Mouse (Mus musculus) right cerebral cortex, postnatal 25 days (tissue): ENCODE measurements at regions not wholly inside any gene's neighbourhood (a gene's known extent, or its start where the extent isn't known, plus 50 kb on each side); places are given as distances from the start of the nearest gene placed in this dataset.
"Not testable (repeated sequence)": the region's sequence is repeated elsewhere in the genome, so short reads cannot be mapped to it uniquely, and the experiment has no call there.

Experiments used
- DNase-seq: peaks from one replicate; pipeline ENCODE4 v3.0.0; 2022

- DNase-seq: no peak
These were observed 118.1 kb upstream of the Slc38a2 start for GRCm38 (mm10) chr15:96817626-96818025.

DNA sequence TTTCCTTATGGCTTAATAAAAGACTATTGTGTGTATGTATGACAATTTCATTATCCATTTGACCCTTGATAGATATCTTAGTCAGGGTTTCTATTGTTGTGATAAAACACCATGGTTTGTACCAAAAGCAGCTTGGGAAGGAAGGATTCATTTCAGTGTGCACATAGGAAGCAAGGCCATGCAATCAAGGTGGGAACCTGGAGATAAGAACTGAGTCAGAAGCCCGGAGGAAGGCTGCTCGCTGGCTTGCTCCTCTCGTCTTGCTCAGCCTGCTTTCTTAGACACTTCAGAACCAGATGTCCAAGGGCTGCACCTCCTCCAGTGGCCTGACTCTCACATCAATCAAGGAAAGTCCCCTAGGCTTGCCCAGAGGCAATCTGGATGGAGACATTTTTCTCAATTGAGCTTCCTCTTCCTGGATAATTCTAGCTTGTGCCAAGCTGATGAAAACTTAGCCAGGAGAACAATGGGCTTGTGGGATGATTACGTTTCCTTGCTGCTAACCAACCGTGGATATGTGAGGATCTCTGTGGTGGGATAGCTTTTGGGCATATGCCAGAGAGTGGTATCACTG lies 117.6 kb upstream of the Slc38a2 start:
- DNase-seq: no peak

GRCm38 (mm10) chr15:96813472-96813871 lies 113.9 kb upstream of the Slc38a2 start:
- DNase-seq: no peak

DNA sequence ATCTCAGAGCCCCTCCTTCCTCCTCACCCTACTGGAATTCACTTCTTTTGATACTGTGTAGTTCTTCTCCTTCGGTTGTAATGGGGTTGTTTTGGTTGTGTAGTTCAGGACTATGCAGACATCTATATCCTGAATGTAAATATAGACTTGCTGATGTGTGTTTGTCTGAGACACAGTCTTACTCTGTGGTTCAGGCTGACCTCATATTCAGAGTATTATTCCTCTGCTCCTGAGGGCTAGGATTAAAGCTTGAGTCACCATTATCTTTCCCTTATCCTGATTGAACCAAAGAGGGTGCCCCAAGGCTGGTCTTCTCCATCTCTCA lies 103.2 kb upstream of the Slc38a2 start:
- no peak for DNase-seq

DNA sequence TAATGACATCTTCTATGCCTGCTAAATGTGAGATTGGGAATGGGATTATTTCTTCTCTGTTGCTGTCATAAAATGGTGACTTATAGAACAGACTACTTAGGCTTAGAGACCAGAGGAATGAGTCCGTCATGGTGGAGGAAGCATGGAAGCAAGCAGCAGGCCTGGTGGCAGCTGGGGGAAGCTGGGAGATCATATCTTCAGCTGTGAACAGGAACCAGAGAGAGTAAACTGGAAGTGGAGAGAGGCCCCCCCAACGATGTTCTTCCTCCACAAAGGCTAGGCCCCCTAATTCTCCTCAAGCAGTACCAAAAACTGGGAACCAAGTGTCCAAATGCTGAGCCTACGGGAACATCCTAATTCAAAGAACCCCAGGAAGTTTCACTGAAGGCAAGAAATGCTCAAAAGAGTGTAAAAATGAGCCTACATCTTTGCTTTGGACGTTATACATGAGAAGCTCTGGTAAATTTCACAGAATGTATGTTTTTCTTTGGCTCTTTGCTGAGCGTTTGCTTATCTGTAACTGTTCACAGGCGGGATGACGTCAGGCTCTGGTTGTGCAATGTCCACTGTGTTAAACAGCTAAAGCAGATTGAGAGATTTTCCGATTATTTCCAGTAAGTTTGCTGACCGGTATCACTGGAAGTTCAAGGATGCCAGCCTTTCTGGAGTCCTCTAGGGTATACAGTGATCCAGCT lies 102.7 kb upstream of the Slc38a2 start:
- no peak for DNase-seq

DNA sequence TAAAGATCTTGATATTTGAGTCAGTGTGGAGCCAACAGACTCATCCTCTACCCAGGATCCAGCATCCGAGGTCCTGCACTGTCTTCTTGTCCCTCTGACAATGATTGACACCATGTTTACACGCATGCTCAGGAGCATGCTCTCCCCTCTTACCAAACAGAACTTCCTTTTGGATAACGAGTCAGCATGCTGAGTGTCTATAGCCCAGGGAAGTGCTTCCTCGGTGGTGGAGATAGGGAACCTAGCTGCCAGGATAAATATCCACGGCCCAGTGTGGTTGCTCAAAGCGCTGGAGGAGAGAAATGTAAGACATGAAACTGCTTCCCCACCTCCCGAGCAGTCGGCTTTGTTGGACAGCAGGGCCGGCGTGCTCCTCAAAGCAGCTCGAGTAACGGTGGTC lies 99.7 kb upstream of the Slc38a2 start:
- no peak for DNase-seq

DNA sequence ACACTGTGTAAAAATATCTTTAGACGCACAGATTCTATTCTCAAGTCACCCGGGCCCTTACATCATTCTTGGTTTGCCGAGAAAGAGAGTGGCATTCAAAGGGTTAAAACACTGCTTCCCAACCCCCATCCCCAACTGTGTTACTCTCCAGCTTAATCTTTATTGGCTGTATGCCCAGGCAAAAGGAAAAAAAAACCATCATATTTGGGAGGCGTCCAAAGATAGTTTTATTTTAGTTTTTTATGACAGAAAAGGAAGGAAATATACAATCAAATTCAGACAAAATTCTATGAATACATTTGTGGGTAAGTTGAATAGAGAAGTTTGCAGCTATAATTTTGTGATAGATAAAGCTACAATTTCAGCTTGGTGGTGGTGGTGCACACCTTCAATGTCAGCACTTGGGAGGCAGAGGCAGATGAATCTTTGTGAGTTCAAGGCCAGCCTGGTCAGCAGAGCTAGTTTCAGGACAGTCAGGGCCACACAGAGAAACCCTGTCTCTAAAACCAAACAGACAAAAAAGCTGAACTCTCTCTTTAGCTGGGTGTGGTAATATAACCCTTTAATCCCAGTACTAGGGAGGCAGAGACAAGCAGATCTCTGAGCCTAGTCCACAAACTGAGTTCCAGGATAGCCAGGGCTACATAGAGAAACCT lies 98.2 kb upstream of the Slc38a2 start:
- no peak for DNase-seq

GRCm38 (mm10) chr15:96794177-96794719 lies 94.7 kb upstream of the Slc38a2 start:
- DNase-seq: no peak

DNA sequence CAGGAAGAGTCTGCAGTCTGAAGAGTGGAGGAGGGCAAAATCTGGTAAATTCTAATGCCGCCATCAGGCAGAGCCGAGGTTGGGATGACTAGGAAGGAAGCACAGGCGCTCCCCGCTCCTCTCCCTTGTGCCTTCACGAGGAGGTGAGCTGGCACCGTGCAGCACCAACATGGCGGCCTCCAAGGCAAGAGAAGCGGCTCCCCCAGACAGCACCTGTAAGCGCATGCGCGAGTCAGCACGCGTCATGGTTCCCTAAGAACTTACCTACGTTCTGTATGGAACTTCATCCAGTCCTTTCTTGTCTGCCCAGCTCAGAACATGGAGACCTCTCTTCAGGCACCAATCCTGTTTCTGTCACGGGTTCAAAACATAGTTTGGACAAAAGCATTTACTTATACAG lies 93.7 kb upstream of the Slc38a2 start:
- DNase-seq: no peak

DNA sequence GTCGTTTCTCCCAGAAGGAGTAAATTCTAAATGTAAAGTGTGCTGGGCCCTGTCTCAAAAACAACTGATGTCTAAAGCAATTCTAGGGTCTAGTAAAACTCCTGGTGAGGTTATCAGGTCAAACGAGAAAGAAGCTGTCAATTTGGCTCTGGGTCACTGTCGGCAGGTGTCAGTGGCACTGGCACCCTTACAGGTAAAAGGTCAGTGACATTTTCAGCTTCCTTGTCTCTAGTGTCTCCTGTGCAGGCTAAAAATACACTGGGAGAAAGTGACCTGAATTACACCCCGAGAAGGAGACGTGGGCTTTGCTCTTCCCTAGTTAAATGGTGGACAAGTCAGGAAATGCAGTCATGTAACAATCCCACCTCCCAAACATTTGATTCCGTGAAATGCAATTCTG lies 91.8 kb upstream of the Slc38a2 start:
- no peak for DNase-seq

- not testable (repeated sequence) for DNase-seq
These were observed 88.4 kb upstream of the Slc38a2 start for GRCm38 (mm10) chr15:96787921-96788320.

DNA sequence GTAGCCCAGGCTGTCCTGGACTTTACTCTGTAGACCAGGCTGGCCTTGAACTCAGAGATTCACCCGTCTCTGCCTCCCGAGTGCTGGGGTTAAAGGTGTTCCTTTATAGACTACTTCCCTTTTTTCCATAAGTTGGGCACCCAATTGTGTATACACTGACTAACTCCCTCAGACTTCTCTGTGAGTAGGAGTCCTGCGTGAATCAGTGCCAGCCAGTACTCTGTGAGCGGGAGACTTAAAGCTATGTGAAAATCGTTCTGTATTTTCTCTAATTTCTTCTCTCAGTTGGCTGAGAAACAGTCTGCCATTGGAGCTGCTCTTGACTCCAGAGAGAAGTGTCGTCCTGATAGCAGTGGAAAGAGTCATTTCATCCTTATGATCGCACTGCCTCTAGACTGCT lies 85.0 kb upstream of the Slc38a2 start:
- no peak for DNase-seq

GRCm38 (mm10) chr15:96781560-96781959 lies 82.0 kb upstream of the Slc38a2 start:
- no peak for DNase-seq

DNA sequence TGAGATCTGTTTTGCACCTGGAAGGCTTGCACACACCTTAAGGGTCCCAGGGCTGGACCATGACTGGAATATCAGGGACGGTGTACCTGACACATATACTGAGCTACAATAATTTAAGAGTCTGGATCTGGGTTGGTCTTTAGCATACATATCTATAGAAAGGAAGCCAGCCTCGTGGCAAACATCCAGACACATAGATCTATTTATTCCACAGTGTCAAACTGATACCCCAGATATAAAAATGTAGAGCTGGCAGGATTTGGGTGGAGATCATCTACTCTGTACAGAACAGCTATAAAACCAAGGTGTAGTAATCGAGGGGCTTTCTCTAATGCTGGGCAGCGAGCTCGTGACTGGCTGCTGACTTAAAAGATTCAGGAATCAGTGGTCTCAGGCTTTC lies 81.1 kb upstream of the Slc38a2 start:
- DNase-seq: no peak

DNA sequence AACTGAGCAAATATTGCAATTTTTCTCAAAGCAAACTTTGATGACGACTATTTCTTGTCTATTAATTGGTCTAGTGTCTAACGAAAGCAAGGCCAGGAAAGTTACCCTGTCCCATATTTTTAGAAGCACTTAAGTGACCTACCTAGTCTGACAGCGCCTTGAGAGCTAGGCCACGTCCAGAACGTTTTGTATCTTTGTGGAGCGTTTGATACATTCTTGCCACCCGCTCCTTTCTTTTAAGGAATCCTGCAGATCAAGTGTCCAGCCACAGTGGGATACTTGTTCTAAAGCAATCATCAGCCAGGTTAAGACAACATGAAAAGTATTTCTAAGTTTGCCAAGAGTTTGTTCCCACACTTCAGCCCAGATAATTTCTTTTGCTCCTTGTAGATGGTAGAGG lies 79.8 kb upstream of the Slc38a2 start:
- DNase-seq: no peak

DNA sequence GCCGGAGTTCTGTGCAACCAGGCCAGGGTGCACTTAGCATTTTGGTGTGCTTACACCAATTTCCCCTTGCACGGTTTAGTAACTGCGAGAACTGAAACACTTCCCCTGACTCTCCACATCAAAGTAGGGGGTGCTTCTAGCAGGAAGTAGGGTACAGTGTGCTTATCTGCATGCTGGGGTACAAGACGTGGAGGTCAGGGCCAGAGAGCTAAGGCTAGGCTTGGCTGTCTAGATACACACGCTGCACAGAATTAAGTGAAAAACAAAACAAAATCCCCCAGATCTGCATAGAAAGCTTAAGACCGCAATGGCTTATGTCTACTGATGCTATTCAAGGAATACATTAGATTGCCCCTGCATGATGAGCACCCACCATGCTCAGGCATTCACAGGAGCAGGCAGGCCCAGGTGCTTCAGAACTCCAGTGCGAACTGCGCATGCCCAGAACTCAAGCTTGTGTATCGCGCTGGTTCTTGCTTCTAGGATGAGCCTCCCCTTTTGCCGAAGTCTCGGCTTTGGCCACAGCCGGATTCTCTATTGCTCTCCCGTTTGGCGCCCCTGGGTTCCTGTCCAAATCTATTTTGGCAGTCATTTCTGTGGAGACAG lies 78.9 kb upstream of the Slc38a2 start:
- no peak for DNase-seq

GRCm38 (mm10) chr15:96776476-96777075 lies 77.0 kb upstream of the Slc38a2 start:
- DNase-seq: no peak

- no peak for DNase-seq
These were observed 75.6 kb upstream of the Slc38a2 start for GRCm38 (mm10) chr15:96775129-96775528.

DNA sequence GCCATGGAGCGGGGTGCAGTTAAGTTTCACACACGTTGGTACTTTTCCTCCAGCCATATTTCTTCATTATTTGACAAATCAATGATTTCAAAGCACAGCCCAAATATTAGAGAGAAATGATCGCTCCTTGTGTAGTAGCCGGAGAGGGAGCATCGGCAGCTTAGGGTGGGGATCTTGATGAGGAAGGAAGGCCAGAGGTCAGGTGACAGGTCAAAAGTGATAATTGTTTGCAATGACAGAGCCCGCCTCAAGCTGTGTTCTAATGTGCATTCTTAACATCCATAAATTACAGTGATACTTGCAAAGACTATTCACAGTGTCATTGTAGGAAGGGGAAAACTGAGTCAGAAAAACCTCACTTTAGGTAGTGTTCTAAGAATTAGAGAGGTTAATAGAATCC lies 75.1 kb upstream of the Slc38a2 start:
- DNase-seq: no peak

DNA sequence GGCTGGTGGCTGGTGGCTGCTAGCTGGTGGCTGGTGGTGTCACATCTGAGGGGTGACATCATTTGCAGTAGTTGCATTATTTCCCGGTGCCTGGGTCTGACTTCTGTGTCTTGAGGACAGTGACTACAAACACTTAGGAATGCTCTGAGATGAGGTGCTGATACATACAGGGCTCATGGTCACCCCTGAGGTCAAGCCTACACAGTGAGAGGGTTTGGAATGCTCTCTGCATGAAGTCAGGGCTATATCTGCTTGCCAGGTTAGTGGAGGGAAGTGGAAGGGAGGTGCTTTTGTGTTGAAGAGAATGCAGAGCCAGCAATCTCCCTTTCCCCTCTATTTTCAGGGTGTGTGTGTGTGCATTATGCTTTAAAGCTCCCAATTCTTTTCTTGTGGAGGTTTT lies 74.1 kb upstream of the Slc38a2 start:
- DNase-seq: no peak

- DNase-seq: no peak
These were observed 73.2 kb upstream of the Slc38a2 start for GRCm38 (mm10) chr15:96772701-96773100.

DNA sequence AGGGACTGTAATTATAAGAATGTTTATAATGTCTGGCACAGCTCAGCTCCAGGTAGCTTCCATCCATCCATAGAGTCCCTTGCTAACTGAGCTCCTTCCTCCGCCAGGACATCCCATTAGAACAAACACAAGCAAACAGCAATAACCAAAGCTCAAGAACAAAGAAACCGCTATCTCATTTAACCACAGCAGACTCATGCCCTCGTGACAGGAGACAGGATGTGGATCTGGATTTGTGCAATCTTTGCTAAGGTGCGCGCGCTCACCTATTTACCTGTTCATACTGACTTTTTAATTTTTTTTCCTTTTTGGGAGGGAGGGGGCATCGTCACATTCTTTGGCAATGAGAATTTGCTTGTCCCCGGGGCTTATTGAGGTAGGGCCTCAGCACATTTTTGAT lies 71.3 kb upstream of the Slc38a2 start:
- no peak for DNase-seq

DNA sequence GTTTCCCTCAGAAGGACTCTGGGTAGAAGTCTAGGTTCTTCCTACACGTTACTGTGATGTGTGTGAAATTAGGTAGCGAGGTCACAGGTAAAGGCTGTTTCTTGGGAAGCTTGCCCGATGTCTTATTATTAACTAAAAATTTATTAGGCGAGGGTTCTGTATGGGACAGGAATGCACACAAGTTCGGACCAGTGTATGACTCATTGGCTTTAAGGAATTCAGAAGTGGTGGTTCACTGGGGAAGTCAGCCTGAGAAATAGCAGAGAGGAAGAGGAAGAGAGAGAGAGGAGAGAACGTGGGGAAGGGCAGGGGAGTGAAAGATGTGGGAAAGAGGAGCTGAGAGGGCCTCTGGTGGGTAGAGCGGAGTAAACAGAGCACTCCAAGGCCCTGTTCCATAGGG lies 70.8 kb upstream of the Slc38a2 start:
- DNase-seq: no peak

GRCm38 (mm10) chr15:96769751-96770150 lies 70.2 kb upstream of the Slc38a2 start:
- no peak for DNase-seq
